Mouse (Mus musculus): Measurements from ENCODE around the gene Mif4gd.

- TF ChIP-seq CTCF (IDR thresholded peaks at IDR 0.05) (no peak), EP300 (IDR thresholded peaks at IDR 0.05) (no peak)
These were observed 36.9 kb upstream of the Mif4gd start for GRCm38 (mm10) chr11:115649706-115650105.
